Mouse (Mus musculus) c-Kit-negative CD71-positive TER-119-positive erythroid progenitor cells, embryonic 14.5 days (primary cell): Measurements from ENCODE around the gene Shq1.

Experiments
- DNase-seq: peaks from one replicate; pipeline ENCODE4 v3.0.0-alpha.2; 2013; ENCODE audit warnings: low read depth, low spot score

The Shq1 gene

DNA sequence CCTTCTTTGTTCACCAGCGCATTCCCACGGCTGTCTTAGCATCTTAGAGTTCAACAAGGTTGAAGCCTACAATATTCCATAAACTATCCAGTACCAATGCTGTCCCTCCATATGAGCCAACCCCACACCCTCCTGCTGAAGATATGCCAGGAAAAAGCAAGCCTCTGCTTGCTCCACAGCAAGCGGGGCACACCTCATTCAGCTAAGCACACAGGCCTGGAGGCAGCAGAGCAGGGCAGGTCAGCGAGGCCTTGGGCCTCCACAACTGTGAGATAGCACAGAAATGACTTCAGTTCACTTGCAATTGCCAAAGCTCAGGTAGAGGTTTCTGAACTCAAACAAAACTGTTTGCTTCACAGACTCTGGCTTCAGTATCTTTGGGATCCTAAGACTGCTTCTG lies 64.2 kb downstream of the Shq1 start:
- DNase-seq: no peak

DNA sequence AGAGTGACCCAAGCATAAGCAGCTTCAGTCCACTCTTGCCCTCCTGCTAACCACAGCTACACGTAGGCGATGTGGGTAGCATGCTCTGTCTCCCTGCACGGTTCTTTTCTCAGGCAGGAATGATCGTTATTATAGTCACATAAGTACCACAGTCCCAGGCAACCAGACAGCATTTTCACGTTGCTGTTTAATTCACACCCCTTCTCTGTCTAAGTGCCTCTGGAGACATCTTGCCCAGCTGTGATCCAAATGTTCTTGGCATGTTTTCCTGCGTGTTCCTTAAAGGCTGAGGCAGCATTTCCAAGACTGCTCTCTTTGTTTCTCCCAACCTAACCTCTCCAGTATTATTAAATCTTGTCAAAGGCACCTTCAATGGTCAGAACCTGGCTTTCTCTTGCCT lies 67.3 kb downstream of the Shq1 start:
- DNase-seq: no peak

DNA sequence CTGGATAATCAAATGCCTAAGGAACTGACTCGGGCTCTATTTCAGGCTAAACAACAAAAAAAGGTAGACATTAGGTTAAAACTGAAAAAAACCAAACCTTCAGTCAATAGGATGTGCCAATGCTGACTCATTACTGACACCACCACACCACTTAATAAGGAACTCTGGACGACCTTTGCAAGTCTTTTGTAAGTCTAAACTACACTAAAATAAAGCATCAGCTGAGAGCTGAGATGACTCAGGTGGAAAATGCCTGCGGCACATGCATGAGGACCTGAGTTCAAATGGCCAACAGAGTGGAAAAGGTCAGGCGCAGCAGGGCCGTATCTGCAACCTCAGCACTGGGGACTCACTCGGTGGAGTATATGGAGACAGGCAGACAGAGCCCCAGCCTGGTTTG lies 69.3 kb downstream of the Shq1 start:
- DNase-seq: no peak

DNA sequence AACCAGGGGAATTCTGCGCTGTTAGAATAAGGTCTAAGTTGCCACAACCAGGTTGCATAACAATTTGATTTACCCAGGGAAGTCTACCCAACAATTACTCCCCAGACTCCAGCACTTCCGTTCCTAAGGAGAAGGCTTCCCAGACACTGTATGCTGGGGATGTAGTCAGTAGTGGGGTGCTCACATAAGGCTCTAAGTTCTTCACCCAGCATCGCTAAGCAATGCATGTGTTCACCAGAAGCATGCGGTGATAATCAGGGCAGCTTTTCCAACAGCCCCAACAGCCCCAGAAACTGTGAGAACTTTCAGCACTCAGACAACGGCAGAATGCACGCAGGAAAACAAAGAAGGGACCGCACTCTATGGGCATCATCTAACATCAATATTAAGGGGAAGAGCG lies 77.1 kb downstream of the Shq1 start:
- no peak for DNase-seq

DNA sequence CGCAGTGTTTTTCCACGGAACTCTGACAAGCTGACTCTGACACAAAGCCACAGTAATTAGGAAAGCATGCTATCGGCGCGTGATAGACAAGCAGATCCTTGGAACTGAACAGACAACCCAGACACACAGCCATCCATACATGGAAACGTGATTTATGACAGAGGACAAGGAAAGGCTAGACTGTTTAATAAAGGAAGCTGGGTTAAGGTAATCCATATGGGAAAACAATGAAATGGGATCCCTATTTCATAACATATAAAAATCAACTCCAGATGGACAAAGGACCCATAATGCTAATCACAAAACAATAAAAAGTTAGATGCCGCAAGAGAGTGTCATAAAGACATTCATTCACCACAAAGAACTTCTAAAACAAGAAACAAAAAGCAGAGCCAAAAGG lies 78.0 kb downstream of the Shq1 start:
- DNase-seq: no peak

DNA sequence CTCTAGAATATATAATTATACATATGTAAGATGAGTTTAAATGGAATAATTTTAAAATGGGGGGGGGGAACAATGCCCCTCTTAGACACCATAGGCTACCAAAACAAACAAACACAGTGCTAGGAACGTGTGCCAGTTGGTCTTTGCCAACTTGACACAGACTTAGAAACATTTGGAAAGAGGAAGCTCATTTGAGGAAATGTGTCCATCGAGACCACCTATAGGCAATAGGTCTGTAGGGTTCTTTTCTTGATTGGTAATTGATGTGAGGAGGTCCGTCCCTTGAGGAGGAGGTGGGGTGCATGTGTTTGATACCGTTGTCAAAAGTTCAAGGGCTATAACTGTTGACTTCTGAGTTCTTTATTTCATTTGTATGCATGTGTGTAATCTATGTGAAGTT lies 80.4 kb downstream of the Shq1 start:
- DNase-seq: no peak

DNA sequence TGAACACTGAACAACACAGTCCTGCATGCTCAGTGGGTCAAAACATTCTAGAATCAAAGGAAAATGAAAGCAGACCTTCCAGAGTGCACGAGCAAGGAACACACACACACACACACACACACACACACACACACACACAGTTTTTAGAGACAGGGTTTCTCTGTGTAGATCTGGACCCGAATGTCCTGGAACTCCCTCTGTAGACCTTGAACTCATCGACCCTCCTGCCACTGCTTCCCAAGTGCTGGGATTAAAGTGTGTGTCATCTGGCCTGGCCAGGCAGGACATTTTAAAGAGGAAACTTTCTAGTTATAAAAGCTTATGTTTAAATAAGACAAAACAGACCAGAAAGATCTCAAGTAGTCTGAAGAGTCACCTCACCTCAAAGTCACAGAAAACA lies 82.1 kb downstream of the Shq1 start:
- no peak for DNase-seq

DNA sequence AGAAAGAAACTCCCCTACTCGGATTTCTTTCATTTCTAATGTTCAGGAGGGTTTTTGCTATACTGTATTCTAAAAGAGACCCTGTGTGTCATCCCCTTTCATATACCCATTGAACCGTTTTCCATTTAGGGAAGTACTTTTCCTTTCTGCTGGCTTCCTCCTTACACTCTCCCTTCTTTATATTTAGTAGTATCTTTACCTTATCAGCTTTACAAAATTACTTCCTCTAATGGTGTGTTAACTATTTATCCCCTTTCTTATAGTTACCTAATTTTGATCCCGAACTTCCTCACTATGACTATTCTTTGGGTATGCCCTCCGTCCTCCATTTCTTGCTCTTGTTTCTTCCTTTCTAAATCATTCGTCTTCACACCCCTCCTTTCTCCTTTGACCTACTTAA lies 84.2 kb downstream of the Shq1 start:
- no peak for DNase-seq

DNA sequence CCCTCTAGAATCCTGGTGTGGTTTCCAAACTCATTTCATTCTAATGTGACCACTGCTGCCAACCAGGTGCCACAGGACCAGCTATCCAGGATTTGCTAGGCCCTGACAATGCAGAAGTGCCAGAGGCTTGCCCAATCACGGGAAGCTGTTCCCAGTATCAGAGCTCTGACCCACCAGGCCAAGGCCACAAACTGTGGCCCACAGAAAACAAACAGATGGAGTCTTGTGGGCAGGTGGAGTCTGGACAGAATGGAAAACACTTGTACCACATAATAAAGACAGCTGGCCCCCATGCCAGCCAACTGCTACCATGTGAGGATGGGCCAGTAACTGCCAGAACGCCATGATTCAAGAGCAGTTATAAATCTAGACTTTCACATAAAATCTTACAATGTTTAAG lies 89.0 kb downstream of the Shq1 start:
- DNase-seq: no peak

DNA sequence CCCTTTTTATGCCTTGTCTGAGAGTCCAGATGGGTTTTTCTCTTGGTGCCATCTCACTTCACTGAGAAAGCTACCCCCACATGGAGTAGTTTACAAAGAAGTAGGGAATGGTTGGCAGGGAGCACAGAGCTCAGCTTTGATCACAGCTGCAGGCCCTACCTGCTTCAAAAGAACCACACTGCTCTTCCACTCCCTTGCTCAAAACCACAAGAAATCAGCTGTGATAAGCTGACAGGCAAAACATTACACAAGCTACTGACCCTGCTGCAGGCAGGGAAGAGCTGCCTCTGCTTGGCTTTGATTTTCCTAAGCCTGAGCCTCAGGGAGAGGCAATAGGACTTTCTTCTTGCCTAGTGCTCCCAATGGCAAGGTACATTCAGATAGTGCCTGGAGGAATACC lies 89.9 kb downstream of the Shq1 start:
- DNase-seq: no peak

DNA sequence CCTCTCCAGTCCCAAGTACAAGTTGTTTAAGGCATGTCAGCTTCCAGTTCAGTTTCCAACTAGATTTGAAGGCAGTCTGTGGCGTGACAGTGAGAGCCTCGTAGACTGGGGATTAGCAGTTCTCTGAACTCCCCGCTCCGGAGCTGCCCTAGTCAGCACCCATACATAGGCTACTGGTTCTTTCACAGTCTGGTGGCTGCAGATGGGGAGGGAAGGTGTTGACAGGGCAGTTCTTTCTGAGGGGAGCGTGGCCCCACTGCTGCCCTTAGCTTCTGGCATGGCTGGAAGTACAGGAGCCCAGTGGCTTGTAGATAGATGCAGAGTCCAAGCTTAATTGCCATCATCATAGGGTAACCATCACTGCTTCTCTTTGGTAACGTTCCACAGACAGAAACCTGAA lies 93.4 kb downstream of the Shq1 start:
- DNase-seq: no peak

DNA sequence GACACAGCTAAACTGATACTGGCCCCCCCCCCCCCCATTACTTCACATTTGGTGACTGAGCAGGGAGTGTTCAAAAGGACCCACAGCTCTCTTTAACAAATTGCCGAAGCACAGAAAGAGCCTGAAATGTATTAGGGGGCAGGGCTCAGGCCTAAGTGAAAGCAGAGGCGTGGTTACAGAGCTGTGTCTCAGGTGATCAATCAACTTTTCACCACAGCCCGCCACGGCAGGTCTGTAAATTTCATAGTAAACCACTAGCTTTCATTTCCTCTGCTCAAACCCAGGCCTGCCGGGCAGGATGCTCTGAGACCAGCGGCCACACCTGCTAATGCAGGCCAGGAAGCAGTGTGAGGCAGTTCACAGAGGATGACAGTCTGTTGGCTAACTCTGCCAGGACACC lies 94.8 kb downstream of the Shq1 start:
- no peak for DNase-seq

DNA sequence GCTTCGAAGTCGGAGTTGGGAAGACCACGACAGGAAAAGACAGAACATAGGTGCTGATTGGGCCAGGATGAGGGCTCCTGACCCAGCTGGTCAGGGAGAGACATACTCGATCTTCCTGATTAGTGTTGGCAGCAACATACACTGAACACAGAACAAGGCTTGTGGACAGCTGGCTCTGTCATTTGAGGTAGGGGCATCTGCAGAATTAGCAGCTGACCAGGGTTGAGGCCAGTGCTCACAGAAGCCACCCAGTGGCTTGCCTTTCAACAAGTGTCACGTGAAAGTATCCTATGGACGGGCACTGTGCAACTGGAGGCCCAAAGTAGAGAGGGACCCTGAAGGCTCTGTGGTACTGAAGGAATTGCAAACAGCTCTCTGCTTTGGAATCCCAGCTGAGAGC lies 104.2 kb downstream of the Shq1 start:
- DNase-seq: no peak

DNA sequence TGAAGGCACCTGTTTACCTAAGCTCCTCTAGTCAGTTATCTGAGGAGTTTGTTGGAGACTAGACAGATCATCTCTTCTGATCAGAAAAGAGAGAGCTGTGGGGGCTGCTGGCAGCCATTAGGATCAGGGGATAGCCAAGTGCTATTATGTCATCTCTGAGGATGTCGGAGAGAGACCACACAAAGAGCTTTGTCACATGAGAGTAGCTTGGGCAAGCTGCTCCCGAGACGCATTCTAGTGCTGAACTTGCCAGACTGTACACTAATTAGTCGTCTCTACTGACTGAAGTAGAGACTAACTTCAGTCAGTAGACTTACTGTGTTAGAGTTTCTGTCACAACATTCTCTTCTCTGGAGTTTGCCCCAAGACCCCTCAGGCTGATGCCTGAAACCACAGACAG lies 106.4 kb downstream of the Shq1 start:
- no peak for DNase-seq

DNA sequence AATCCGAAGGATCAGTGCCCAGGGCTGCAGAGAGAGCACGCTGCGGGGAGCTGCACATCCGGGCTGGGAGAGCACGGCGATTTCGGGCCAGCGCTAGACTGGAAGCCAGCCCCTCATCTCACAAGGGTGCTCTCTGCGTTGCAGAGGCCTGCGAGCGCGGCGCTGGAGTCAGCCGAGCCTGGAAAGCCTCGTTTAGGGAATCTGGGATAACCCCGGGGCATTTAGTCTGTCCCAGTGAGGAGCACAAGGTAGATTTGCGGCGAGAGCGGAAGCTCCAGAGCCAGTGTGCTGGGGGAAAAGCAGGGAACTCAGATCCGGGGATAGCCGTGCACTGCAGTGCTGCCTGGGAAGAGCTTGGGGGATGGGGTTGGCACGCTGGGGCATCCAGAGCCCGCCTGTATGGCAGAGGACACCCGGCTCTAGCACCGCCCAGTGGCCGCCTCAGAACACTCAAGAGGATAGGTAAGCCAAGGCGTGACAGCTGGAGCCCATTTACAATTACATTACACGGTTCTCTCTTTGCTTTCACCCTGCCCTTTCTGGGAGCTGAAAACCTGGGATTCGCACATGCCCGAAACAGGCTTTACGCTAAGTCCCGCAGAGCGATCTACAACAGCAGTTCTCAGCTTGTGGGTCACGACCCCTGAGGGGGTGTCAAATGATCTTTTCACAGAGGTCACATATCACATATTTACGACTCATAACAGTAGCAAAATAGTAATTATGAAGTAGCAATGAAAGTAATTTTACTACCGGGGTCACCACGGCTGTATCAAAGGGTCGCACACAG lies 107.2 kb downstream of the Shq1 start:
- DNase-seq: no peak

DNA sequence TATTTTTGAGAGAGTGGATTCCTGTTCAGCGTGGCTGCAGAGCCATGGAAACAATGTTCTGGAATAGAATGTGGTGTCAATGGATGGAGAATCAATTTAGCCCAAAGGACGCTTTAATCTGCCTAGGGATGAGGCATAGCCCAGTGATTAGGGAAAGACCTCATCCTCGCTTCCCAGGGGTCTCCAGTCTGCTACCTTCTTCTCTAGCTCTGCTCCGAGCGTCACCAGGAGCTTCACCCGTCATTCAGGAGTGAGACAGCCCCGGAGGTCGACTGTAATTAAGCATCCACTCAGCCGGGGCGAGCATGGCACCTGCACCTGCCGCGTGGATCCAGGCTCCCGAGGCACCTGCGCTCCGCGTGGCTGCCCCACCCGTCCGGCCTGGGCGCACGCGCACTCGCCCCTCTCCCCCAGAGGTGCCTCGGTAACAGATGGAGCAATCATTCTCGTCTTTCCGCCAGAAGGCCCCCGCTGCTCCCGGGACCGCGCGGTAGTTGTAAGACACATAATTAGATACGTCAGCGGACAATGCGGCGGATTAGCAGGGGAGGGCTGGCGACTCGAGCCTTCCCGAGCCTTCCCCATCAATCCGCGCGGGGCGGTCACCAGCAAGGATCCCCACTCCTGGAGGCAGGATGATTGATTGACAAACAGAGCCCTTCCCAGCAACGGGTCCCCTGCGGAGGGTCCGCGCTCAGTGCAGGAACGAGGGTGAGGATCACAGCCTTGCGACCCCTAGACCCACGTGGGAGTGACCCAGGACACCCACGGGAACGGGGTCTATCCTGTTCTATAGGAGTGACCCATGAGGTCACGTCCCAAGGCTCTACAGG lies 108.0 kb downstream of the Shq1 start:
- DNase-seq: no peak

DNA sequence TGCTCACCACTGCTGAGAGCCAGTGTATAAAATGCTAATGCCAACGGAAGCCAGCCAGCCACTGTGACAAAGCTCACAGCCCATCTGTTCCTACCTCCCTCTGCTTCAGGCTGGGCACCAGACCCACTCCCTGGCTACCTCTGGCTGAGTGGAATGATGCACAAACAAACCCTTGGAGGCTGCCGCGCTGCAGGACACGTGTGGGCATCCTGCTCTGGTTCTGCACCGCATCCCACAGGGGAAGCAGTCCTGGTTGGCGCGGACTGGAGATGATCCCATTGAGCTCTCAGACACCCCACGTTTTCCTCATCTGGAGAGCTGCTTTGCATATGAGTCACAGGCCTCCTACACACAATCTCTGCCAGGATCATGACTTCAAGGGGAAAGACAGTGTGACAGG lies 112.9 kb downstream of the Shq1 start:
- no peak for DNase-seq

DNA sequence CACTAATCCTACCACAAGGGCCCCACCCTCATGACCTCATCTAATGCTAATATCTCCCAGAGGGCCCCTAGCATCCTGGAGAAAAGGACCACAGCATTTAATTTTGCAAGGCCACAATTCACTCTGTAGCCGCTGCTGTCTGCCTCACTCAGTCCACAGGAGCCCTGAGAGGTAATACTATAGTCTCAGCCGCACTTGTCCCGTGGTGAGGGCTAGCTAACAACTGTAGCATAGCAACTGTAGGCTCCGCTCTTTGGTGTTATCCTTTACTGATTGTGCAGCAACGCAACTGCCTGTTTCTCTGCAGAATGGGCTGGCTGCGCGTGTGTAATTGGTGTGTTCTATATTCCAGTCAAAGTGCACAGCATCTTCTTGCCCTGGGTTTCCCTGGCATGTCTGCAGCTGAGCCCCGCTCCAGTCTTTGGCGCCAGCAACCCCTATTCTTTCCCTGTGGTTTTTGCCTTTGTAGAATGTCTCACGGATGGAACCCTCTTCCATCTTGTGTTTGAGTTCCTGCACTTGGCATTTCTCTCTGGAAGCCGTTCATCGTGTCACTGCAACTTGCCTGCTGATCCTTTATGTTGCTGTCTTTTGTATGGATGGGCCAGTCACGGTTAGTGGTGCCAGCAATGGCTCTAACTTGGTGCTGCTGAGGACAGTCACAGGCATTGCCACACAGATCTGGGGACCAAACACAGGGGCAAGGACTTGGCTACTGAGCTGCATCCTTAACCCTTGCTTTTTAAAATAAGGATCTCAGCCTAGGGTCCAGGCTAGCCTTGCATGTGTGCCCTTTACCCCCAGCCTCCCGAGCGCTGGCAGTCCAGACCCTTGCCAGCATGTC lies 128.6 kb downstream of the Shq1 start:
- no peak for DNase-seq

DNA sequence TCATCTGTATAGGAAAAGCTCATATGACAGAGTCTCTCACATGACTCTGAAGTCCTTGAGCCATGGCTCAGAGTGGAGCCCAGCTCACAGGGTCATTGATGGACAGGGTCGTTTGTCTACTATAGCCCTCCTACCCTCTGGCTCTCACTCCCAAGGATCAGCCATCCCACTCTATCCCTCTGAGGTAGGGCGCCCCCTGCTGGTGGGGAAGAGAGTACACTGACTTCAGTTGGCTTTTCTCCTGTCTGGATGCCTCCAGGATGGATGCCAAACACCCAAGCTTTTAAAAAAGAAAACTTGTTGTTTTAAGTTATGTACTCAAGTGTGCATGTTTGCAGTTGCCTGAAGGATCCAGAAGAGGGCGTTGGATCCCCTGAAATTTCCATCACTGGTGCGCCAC lies 131.3 kb downstream of the Shq1 start:
- peak; percentile 9 for DNase-seq

DNA sequence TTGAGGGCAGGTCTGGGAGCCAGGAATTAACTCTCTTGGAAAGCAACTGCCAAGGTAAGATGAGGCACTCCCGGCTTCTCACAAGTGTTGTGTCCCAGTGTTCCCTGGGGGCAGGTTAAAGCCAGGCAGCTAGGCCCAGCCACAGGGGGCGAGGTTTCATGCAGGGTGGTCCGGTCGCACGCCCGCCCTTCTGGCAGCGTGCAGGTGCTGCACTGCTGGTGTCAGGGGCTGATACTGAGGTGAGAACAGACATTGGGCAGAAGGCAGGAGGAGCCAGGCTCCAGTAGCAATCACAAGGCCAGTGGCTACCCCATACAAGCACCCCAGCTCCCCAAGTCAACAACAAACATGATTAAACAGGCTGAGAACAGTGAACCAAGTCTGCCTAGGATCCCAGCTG lies 132.4 kb downstream of the Shq1 start:
- no peak for DNase-seq

DNA sequence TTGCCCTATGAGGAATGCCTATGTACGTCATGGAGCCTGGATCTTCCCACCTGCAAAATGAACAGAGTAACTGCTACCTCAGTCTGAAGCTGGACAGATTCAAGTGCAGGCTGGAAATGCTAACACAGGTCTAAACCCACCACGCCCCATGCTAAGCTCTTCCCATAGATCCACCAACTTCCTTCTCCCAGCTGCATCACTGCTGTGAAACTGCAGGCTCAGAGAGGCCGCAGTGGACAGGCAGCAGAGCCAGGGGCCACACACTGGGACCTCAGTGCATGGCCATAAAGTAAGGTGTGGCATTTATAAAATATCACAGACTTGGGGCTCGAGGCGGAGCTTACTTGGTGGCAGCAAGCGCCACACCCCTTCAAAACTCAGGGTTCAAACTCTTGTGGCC lies 133.0 kb downstream of the Shq1 start:
- DNase-seq: no peak

DNA sequence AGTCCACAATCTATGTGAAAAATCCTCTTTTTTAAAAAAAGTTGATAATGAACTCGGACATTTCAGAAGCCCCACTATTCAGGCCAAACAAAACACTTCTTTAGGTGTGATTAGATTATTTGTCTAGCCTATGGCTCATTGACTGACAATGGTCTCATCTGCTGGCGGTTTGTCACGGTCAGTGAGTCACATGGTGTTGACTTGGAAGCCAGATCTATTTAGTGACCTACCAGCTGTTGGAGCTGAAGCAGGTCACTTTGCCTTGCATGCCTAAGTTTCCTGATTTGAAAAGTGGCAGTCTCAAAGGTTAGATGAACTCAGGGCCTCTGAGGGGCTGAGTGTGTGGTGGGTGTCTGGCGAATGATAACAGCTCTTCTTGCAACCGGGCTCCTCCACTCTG lies 133.9 kb downstream of the Shq1 start:
- DNase-seq: no peak
